Mouse (Mus musculus): ENCODE measurements around the gene Slc4a5. TPM values are rescaled to one million over a fixed set of nuclear protein-coding genes. Genes with fewer than 3 reads are reported as not detected.

Slc4a5 gene
- total RNA-seq, 2 experiments from 2014 or later: 2.3 to 2.5 TPM

GRCm38 (mm10) chr6:83215002-83215666 lies 4.5 kb upstream of the Slc4a5 start:
- intact Hi-C loops (cut with DNase I): loop anchor here (2.0 to 10.0 kb wide), 3 partner anchors 54 to 350 kb away; no protein-coding TSS in a partner anchor

GRCm38 (mm10) chr6:83231486-83231885 lies 11.9 kb downstream of the Slc4a5 start:
- DNase-seq (ENCODE audit: low spot score in 2 of 2): no peak
- intact Hi-C loops (cut with DNase I): loop anchor here (5.0 kb wide), 1 partner anchor 51 kb away; no protein-coding TSS in a partner anchor

More at GRCm38 (mm10) chr6:83215002-83215666, 4.5 kb upstream of the Slc4a5 start:
- DNase-seq (ENCODE audit: low spot score in 2 of 2): peak; percentile 67 to 73

- intact Hi-C loops (cut with DNase I): loop anchor here (5.0 kb wide), 1 partner anchor 49 kb away; no protein-coding TSS in a partner anchor
- DNase-seq (ENCODE audit: low spot score in 2 of 2): no peak
Observed at GRCm38 (mm10) chr6:83233306-83233705, 13.7 kb downstream of the Slc4a5 start.

GRCm38 (mm10) chr6:83234280-83234741 lies 14.7 kb downstream of the Slc4a5 start:
- intact Hi-C loops (cut with DNase I): loop anchor here (5.0 kb wide), 1 partner anchor 48 kb away; no protein-coding TSS in a partner anchor
- DNase-seq (ENCODE audit: low spot score in 2 of 2): no peak

GRCm38 (mm10) chr6:83237123-83237522 lies 17.5 kb downstream of the Slc4a5 start:
- DNase-seq (ENCODE audit: low spot score in 2 of 2): no peak
- intact Hi-C loops (cut with DNase I): no loop called here

GRCm38 (mm10) chr6:83244422-83245061 lies 24.9 kb downstream of the Slc4a5 start:
- no peak for DNase-seq (ENCODE audit: low spot score in 2 of 2)
- intact Hi-C loops (cut with DNase I): no loop called here

- DNase-seq (ENCODE audit: low spot score in 2 of 2): peak; percentile 7 to 62
- intact Hi-C loops (cut with DNase I): no loop called here
Observed at GRCm38 (mm10) chr6:83245134-83245533, 25.5 kb downstream of the Slc4a5 start.

- no peak for DNase-seq (ENCODE audit: low spot score in 2 of 2)
- intact Hi-C loops (cut with DNase I): no loop called here
Observed at GRCm38 (mm10) chr6:83245997-83246396, 26.4 kb downstream of the Slc4a5 start.

- intact Hi-C loops (cut with DNase I): no loop called here
- DNase-seq (ENCODE audit: low spot score in 2 of 2): no peak
Observed at GRCm38 (mm10) chr6:83246750-83247149, 27.1 kb downstream of the Slc4a5 start.

- intact Hi-C loops (cut with DNase I): no loop called here
- DNase-seq (ENCODE audit: low spot score in 2 of 2): no peak
Observed at GRCm38 (mm10) chr6:83247153-83247552, 27.5 kb downstream of the Slc4a5 start.

- no peak for DNase-seq (ENCODE audit: low spot score in 2 of 2)
- intact Hi-C loops (cut with DNase I): no loop called here
Observed at GRCm38 (mm10) chr6:83254242-83254641, 34.6 kb downstream of the Slc4a5 start.

- DNase-seq (ENCODE audit: low spot score in 2 of 2): no peak
- intact Hi-C loops (cut with DNase I): no loop called here
Observed at GRCm38 (mm10) chr6:83264516-83264915, 44.9 kb downstream of the Slc4a5 start.

- no peak for DNase-seq (ENCODE audit: low spot score in 2 of 2)
- intact Hi-C loops (cut with DNase I): no loop called here
Observed at GRCm38 (mm10) chr6:83265253-83265652, 45.6 kb downstream of the Slc4a5 start.

GRCm38 (mm10) chr6:83265653-83266052 lies 46.0 kb downstream of the Slc4a5 start:
- no peak for DNase-seq (ENCODE audit: low spot score in 2 of 2)
- intact Hi-C loops (cut with DNase I): no loop called here

- peak; percentile 4 to 31 for DNase-seq (ENCODE audit: low spot score in 2 of 2)
- intact Hi-C loops (cut with DNase I): loop anchor here (2.0 kb wide), 1 partner anchor 53 kb away; no protein-coding TSS in a partner anchor
Observed at GRCm38 (mm10) chr6:83267616-83268015, 48.0 kb downstream of the Slc4a5 start.

- intact Hi-C loops (cut with DNase I): loop anchor here (2.0 kb wide), 1 partner anchor 54 kb away; no protein-coding TSS in a partner anchor
- DNase-seq (ENCODE audit: low spot score in 2 of 2): peak; percentile 81 to 90
Observed at GRCm38 (mm10) chr6:83268144-83269010, 48.7 kb downstream of the Slc4a5 start.

GRCm38 (mm10) chr6:83273733-83274132 lies 54.1 kb downstream of the Slc4a5 start:
- DNase-seq (ENCODE audit: low spot score in 2 of 2): no peak
- intact Hi-C loops (cut with DNase I): no loop called here

GRCm38 (mm10) chr6:83277151-83277550 lies 57.5 kb downstream of the Slc4a5 start:
- no peak for DNase-seq (ENCODE audit: low spot score in 2 of 2)
- intact Hi-C loops (cut with DNase I): no loop called here

- intact Hi-C loops (cut with DNase I): no loop called here
- no peak for DNase-seq (ENCODE audit: low spot score in 2 of 2)
Observed at GRCm38 (mm10) chr6:83278881-83279280, 59.3 kb downstream of the Slc4a5 start.
